Mouse (Mus musculus) lung, postnatal 10 days (tissue): ENCODE measurements around the gene Filip1l.

ENCODE experiments used
- DNase-seq: peaks from one replicate; pipeline ENCODE4 v3.0.0; 2021

Filip1l gene

DNA sequence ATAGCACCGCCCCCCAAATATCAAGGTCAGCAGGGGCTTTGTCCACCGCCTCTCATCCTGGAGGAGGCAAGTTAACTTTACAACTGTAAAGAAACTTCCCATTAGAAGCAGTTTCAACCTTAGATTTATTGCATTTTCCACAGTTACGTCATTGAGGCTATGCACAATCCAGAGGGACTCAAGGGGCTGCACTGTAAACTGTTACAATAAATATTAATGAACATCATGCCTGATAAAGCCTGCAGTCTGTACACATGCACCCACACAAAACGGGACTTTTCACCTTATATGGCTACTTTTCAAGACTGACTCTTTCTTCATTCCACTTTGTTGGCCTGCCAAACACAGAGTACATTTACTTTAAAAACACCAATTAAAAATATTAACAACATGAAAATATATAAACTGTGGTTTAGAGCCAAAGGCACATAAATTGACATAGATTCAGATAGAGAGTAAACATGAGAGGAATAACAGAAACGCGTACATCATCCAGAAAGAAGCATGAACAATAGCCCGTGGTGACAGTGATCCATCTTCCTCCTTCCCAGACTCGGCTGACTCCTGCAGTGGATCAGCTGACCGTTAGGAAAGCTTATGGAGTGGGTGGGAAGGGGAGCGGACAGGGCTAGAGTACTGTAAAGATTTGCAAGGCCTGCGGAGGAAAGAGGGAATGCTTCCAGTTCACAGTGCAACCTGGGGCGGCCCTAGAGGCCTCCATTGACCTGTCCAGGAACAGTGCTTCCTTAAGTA, 131.3 kb downstream of the Filip1l start:
- DNase-seq, result peak; percentile 57

DNA sequence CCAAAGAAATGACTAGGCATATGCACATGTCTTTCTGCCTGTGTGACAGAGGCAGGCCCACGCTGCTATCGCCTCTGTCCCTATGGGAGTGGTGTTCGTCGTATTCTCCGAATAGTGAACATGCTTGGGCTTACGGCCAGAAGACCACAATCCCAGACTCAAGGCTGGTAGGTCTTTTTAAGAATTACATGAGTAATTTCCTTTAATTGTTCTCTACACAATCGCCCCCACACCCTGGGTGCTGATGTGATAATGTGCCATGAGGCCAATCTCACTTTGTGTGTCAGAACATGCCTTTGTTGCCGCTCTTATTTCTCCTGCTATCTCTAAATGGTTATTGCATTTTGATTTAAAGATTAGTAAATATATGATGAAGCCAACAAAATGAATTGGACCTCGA, 132.4 kb downstream of the Filip1l start:
- DNase-seq, result peak; percentile 65

DNA sequence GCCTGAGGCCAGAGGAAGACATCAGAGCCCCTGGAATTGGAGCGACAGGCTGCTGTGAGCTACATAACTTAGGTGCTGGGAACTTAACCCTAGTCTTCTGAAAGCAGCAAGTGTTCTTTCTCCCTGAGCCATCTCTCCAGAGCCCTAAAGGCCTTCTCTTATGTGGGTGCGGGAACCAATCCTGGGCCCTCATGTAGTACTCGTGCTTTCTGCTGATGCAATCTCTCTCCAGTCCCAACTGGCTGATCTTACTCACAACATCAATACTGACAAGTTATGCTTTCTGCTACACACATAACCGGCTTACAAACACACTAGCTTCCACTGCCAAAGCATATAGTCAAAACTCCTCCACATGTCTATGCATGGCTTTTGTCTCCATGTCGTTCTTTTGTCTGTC, 133.4 kb downstream of the Filip1l start:
- DNase-seq, result no peak

DNA sequence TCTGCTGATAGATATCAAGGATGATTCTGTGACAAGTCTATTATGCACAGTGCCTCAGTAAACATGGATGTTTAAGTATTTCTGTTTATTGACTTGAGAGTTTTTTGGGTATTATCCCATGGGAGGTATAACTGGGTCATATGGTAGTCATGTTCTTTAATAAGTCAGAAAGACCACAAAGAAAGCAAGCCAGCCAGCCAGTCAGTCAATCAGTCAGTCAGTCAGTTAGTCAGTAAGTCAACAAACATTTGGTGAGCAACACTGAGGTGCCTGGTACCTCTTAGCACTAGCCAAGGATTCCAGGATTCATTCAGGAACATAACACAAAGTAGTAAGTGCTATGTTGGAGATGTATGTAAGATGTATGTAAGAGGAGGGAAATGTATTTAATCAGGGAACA, 135.8 kb downstream of the Filip1l start:
- DNase-seq, result no peak

DNA sequence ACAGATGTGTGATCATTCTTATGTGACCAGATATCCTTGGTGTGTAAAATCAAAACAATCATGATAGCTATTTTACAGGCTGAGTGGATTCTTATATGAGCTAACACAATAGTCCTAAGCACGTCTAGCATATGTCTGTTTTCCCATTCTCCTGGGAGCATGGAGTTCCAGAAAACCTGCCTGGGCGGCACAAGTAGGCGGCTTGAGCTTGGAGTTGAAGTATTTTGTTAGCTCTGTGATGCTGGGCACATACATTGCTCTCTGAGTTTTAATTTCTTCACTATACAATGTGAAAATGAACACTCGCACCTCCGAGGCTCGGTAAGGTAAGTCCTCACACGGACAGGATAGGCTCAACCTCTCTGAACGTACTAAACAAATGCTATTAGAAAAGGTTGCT, 137.8 kb downstream of the Filip1l start:
- no peak for DNase-seq

DNA sequence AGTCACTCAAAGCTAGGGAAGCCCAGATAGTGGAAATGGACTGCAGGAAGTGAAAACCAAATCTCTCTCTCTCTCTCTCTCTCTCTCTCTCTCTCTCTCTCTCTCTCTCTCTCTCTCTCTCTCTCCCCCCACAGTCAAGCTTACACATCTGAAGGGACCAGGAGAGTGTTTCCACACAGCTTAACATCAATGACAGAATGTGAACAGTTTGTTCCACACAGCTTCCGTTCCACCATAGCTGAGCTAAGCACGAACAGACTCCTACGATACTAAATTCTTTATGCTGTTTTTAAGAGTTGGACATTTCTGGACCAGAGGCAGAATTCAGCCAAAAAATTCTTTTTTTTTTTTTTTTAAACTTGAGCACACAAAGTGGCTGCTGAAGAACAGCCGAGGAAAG, 139.0 kb downstream of the Filip1l start:
- DNase-seq, result no peak

DNA sequence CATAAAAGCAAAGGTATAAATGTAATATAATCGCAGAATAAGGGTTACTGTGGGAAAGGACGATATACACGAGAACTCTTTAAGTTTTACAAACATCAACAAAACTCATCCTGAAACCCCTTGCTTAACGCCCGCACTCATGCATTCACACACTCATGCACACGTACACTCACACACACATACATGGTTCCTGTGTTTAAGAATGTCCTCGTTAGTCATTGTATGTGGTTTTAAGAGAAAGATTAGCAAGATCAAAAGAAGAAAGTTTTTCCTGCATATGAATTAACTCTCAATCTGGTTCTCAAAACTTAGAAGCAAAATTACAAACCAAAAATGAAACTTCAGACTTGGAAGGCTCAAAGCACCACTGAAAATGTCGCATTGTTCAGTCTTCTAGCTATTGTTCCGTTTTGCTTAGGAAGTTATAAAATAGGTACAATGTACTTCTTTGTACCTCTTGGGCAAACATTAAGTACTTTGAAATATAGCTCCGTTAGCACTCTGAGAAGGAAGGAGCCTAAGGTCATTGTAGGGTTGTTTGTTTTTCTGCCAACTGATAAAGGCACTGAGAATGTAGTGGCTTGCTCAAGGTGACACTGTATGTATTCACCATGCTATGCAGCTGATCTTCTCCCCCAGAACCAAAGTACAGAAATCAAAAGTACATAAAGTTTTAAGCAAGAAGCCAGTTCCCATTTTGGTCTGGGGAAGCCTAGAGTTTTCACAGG, 142.7 kb downstream of the Filip1l start:
- no peak for DNase-seq

DNA sequence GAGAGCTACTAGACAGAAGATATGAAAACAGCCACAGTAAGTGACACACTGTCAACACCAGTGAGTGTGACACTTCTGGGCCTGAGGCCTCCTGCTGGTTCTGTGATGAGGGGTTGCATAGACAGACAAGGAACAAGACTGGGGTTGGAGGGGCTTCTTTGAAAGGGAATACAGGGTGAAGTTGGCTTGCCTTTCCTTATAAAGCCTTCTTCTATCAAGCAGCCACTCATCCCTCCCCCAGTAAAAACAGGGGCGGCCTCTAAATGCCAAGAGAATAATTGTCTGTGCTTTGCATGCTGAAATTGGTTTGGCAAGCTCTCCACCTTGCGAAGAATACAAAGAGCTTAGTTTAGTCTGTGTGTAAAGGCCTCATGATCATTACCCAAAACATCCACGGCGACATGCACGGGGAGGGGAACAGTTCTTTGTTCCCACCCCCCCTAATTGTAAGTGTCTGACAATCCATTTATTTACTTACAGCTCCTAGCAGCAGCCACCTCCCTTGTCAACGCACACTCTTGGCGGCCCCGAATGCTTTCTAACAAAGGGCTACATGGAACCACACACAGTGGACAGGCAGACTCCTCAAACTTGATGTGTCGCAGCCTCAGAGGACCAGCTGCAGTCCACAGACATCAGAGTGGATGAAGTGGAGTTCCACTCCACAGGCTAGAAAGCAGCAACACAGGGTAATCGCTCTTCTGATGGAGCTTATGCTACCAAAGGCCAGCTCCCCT, 143.7 kb downstream of the Filip1l start:
- peak; percentile 73 for DNase-seq

DNA sequence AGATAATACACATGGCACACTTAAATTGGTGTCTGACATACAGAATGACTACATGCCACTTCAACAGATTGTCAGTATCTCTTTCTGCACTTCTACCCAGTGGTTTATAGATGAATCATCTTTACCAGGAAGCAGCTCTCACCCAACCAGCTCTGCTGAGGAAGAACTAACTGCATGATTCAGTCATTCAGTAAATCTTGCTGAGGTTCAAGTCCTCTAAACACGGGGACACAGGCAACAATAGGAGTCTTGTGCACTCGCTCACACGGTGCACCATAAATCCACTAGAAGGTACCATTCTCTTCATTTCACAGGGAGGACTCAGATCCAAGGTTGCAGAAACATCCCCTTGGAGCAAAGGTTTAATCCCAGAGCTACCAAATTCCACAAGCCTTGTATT, 148.0 kb downstream of the Filip1l start:
- no peak for DNase-seq

DNA sequence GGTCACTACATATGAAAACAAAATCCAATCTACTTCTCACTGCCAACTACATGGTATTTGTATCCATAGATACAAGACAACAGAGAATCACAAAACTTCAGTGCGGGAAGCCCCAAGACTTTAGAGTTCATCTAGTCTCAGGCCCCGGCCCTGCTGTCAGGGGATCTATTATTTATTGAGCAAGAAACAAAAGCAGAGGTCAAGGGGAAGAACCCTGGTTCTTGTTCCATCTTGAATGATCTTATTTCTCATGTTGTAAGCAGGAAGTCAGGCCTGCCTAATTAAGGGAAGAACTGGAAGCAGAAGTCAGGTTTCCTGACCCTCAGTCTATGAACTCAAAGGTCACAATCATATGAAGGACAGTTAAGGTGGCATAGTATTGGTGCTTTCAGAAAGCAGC, 149.3 kb downstream of the Filip1l start:
- DNase-seq, result no peak

DNA sequence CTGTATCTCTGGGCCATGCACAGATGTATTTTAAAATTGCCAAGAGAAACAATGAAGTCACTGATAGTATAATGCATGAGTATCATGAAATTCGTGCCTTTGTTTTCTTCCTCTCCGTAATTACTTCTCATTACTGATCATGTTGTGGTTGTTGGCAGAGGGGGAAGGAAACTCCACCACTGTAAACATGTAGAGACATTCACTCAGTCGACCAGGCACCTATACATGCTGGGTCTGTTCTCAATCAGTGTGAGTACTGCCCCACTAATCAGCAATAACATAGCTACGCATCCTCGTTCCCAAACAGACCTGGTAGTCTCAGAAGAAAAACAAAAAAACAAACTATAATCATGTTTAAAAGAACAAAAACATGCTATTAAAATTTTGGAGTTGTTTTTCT, 149.9 kb downstream of the Filip1l start:
- no peak for DNase-seq

DNA sequence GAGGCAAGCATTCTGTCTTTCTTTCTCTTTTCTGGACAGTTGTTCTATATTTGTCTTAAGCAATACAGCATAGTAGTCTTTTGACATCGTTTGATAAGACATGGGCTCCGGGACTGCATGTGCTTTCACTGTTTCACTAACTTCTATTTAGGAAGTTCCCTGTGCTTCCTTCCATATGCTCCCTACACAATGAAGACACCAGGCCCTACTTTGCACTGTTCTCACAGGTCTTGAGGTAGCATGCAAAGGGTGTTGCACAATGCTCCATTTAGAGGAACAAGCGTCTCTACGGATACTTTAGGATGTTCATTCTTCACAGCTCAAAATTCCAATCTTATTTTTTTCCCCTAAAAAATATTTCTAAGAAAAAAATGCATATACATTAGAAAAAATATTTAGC, 151.8 kb downstream of the Filip1l start:
- no peak for DNase-seq

DNA sequence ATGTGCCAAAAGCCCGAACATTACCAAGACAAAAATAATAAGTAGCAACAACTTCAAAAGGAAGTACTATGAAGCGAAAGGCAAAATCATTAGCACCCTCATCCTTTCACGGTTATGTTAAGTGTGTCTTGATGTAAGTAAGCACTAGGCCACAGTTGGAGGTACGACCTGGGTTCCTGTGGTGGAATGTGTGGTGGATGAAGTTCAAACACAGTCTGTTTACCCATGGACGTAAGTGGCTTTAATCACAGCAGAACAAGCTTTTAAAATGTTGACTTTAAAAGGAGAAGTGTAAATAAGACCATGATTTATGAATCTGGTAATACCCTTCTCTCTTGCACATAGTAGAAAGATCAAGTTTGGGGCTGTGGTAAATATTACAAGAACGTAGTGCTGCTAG, 153.2 kb downstream of the Filip1l start:
- no peak for DNase-seq

DNA sequence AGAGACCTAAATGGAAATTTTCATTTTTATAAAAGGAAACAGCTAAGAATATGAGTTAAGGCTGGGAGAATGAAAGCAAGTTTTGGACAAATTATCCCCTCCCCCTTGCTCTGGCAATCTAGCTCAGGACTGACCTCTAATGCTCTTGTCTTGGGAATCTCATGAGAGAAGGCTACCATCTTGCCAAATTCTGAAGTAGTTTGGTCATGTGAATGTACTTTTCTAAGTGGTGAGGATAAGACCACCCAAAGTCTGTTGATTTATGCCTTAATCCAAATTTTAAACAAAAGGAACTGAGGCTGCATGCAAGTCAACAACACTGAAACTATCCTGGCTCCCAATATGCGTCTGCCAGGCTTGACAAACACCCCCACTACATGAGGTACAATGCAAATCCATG, 155.5 kb downstream of the Filip1l start:
- peak; percentile 26 for DNase-seq

DNA sequence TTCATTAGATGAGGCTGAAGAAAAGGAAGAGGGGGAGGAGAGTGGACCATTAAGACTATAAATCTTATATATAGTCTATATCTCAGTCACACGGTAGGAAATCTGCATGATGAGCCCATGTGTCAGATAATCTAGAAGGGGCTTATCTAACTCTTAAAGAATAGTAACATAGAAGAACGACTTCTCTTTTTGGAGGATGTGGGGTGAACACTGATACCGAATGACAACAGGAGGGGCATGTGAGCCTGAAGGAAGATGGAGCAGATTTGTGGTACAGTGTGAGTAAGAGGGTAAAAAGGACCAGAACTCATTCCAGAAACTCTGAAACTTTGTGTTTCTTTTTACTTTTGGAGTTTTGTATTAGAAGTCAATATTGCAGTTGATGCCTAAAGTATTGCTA, 156.2 kb downstream of the Filip1l start:
- DNase-seq, result no peak

DNA sequence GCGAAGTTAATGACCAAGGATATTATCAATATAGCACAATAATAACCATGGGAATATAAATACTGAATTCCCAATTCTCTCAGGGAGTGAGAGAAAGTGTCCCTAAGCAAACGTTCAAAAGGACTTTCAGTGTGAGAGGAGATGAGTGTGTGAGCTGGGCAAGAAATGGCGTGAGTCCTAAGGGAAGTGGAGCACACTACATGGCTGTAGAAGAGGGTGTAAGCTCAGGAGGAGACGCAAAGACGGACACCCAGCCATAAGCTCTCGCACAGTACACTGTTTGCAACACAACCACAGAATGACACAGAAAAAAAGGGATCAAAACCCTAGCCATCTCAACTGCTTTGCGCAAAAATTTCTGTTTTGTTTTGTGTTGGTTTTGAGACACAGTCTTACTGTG, 160.7 kb downstream of the Filip1l start:
- DNase-seq, result no peak

DNA sequence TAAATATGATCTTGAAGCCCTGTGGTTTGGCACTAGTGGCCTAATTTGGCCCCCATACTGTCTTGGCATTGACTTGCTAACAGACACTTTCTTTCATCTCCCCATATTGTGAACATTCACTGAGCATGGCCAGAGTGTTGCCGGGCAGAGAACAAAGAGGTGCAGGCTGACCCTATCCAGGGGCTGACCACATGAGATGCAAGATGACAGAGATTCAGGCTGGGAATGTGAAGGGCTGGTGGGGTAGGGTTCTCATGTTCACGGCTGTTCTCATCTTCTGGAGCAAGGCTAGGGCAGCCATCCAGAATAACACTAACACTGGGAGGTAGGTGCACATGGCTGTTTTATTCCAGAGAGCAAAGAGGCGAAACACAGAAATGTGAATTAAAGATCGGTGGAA, 161.5 kb downstream of the Filip1l start:
- peak; percentile 63 for DNase-seq

DNA sequence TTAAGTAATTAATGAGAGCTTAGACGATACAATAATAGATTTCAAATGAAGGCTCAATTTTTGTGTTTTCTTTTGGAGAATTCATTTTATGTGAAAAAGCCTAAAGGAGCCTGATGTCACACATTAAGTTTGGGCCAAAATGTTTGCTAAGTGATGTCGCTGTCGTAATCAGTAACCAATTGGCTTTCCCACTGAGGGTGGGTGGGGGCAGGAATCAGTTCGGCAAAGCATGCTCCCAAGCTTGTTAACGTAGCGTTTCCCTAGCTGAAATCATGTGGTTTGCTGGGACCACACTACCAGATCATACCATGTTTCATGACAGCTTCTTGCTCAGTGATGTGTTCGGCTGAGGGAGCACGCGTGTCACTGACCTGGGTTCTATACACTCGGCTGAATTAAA, 162.7 kb downstream of the Filip1l start:
- peak; percentile 59 for DNase-seq

DNA sequence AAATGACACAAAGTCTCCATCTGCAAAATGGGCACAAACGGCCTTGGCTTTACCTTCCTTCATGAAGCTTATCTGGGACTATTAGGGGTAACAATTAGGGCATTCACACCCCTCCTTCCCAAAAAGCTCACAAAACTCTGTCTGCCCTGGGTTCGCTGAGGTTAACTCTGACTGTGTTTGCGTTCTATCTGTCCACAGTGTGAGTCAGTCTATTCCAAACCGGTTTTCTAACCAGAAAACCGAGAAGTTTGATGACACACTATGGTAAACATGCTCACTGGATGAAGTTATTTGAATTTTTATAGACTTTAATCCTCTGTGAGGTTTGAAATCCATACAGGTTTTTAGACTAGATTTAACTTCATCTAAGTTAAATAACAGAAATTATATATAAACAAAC, 172.2 kb downstream of the Filip1l start:
- no peak for DNase-seq

DNA sequence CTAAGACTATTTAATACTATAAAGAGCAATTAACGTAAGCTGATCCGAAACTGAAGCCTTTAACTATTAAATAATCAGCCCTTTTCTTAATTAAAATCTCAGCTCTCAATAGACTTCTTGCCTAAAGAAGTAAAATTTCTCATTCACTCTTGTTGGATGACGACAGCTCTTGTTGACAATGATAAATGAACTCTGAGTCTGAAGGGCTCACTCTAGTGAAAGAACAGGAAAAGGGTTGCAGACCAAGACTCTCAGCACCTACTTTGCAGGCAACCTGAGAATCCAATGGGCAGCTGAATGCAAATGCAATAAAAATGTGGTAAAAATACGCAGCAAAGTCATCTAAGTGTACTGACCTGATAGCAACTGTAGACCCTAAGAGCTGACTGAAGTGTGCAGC, 172.6 kb downstream of the Filip1l start:
- DNase-seq, result no peak

DNA sequence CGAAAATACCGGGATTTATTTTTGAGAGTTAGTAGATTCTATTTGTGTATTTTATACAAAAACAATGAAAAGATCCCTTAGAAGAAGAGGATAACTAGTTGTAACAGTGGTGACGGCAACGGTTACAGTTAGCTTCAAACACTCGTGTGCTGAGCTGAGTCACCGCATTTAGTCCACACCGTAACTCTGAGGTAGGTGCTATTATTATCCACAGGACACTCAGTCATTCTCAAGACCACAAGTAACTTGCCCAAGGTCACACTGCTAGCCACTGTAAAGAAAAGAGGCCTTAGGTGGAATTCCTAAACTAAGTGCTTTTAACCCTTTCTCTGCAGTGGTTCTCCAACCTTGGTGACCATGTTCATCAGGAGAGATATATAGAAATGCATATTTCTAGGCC, 174.0 kb downstream of the Filip1l start:
- no peak for DNase-seq

DNA sequence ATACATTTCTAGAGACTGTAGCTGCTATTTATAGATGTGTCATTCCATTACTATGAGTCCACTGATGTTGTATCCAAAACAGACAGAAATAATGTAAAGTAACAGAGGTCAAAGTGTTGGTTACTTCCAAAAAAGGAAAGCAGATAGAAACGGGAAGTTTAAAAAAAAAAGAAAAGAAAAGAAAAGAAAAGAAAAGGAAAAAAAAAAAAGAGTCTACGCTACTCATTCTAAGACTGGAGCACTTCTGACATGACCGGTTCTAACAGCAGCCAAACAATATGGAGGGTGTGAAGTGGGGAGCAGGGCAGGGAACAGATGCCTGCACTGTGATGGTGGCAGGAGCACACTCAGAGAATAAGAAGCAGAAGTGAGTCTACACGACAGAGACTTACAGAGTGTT, 175.6 kb downstream of the Filip1l start:
- DNase-seq, result no peak

DNA sequence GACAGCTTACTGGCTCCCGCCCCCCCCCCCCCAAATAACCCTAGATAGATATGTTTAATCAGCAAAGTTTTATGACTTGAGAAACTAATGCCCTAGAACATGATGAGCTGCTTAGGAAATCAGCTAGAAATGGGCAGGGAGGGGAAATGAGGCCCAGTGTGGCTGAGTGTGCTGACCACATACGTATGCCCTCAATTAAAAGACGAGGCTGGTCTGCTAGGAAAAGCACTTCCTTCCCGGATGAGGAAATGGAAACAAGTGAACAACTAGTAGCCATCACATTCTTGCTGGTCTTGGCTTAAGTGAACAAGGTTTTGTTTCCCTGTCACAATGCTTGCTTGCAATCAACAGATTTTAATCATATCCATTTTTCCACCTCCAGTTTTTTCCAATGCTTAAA, 177.7 kb downstream of the Filip1l start:
- DNase-seq, result no peak

DNA sequence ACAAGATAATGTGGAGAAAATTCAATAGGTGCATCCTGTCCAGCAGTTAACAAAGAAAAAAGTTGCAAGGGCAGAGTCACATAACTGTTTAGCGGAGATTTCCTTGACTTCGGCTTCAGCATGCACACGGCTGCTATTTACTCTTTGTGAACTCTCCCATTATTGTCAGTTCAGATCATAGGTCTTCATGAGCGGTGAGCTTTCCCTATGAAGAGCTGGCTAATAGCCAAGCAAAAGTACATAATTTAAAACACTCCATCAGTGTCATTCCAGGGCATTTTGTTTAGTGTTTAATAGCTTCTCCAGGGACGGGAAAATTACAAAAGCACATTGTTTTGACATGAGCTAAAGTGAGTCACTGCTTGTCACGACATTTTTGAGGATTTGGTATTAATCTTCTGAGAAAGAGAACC, 179.2 kb downstream of the Filip1l start:
- no peak for DNase-seq
